Mouse (Mus musculus) erythroid progenitor cell, adult 5-6 weeks (primary cell): ENCODE measurements around the gene Tor3a. TPM values are rescaled to one million over a fixed set of nuclear protein-coding genes. Genes with fewer than 3 reads are reported as not detected.

ENCODE experiments used
- ATAC-seq: replicated peaks from 2 replicates; pipeline ENCODE4 v1.8.0; 2016; ENCODE audit warnings: moderate number of reproducible peaks, mild to moderate bottlenecking, moderate TSS enrichment, inconsistent platforms; ENCODE audit not compliant: poor library complexity, low FRiP score, severe bottlenecking
- total RNA-seq, 2 experiments: library from RNA; stranded (forward) in 1 of 2; stranded (reverse) in 1 of 2; fragments of 150-400 nt in 1 of 2; fragments of 186-747, 209-891 nt in 1 of 2; gene quantifications; 2 replicates each; pipeline versions ENCODE4 v1.2.3 to v1.2.4; 2015 to 2017; ENCODE audit warnings: low replicate concordance in 2 of 2

Gene Tor3a
- total RNA-seq, 2 experiments from 2014 or later = 5.4 to 10.4 TPM

- no peak for ATAC-seq
Observed at GRCm38 (mm10) chr1:156642813-156643212, 31.3 kb downstream of the Tor3a start.

GRCm38 (mm10) chr1:156641808-156642207, 32.3 kb downstream of the Tor3a start:
- peak; percentile 28; the same call in 1 of the 2 replicates for ATAC-seq

- ATAC-seq = no peak
Observed at GRCm38 (mm10) chr1:156640577-156640976, 33.6 kb downstream of the Tor3a start.

- no peak for ATAC-seq
Observed at GRCm38 (mm10) chr1:156639455-156639854, 34.7 kb downstream of the Tor3a start.

GRCm38 (mm10) chr1:156635148-156635547, 39.0 kb downstream of the Tor3a start:
- no peak for ATAC-seq

GRCm38 (mm10) chr1:156633095-156633494, 41.1 kb downstream of the Tor3a start:
- no peak for ATAC-seq

GRCm38 (mm10) chr1:156630965-156631364, 43.2 kb downstream of the Tor3a start:
- ATAC-seq = no peak

- ATAC-seq = no peak
Observed at GRCm38 (mm10) chr1:156629984-156630383, 44.2 kb downstream of the Tor3a start.

GRCm38 (mm10) chr1:156626729-156627128, 47.4 kb downstream of the Tor3a start:
- ATAC-seq = no peak; the same call in 1 of the 2 replicates

GRCm38 (mm10) chr1:156624231-156624630, 49.9 kb downstream of the Tor3a start:
- ATAC-seq = no peak

- ATAC-seq = no peak
Observed at GRCm38 (mm10) chr1:156620951-156621350, 53.2 kb downstream of the Tor3a start.

GRCm38 (mm10) chr1:156620292-156620909, 53.8 kb downstream of the Tor3a start:
- ATAC-seq = no peak

- ATAC-seq = no peak
Observed at GRCm38 (mm10) chr1:156617811-156618210, 56.3 kb downstream of the Tor3a start.

GRCm38 (mm10) chr1:156616989-156617598, 57.1 kb downstream of the Tor3a start:
- 0 out of 2 replicates have a peak, but pooled peaks have one; percentile 45 for ATAC-seq

GRCm38 (mm10) chr1:156615381-156616133, 58.6 kb downstream of the Tor3a start:
- peak; percentile 84 for ATAC-seq

- no peak for ATAC-seq
Observed at GRCm38 (mm10) chr1:156614710-156615109, 59.4 kb downstream of the Tor3a start.

- no peak for ATAC-seq
Observed at GRCm38 (mm10) chr1:156613855-156614530, 60.2 kb downstream of the Tor3a start.

- ATAC-seq = no peak
Observed at GRCm38 (mm10) chr1:156610257-156610656, 63.9 kb downstream of the Tor3a start.

GRCm38 (mm10) chr1:156608496-156608895, 65.7 kb downstream of the Tor3a start:
- no peak for ATAC-seq

- ATAC-seq = no peak
Observed at GRCm38 (mm10) chr1:156605940-156606339, 68.2 kb downstream of the Tor3a start.
